Mouse (Mus musculus): Measurements from ENCODE around the gene Eif2b3. TPM values are rescaled to one million over a fixed set of nuclear protein-coding genes. Genes with fewer than 3 reads are reported as not detected.

Eif2b3 gene
- total and polyA plus RNA-seq, 3 experiments: 6.5 to 31.8 (median 28.1) TPM

GRCm38 (mm10) chr4:116991366-116991765, 27.8 kb upstream of the Eif2b3 start:
- H3K4me1 ChIP-seq (ENCODE audit: insufficient read depth, low read depth, low read length): peaks cover 51% of the 10 kb centered on the region
- DNase-seq (ENCODE audit: low spot score): peak; percentile 42
- peaks cover 50% of the 10 kb centered on the region for H3K36me3 ChIP-seq (replicated peaks)
- peaks cover 3% of the 10 kb centered on the region; the same call in 1 of the 2 replicates for H3K27me3 ChIP-seq (ENCODE audit: insufficient read depth, low read length)
- no peak for ATAC-seq (ENCODE audit: extremely low read depth, insufficient number of reproducible peaks, low FRiP score, poor library complexity, severe bottlenecking)
- no peak for TF ChIP-seq POLR2AphosphoS5 (IDR thresholded peaks at IDR 0.05; ENCODE audit: insufficient replicate concordance, low read depth, low read length)
- TF ChIP-seq TAL1 (conservative IDR thresholded peaks at IDR 0.05; ENCODE audit: low read depth, low read length): no peak
- peak; percentile 82 for TF ChIP-seq CTCF (IDR thresholded peaks at IDR 0.05; ENCODE audit: low read depth, low read length)
- TF ChIP-seq GATA1 (IDR thresholded peaks at IDR 0.05; ENCODE audit: borderline replicate concordance, low read length): no peak
- no peak overlapping the region for H3K4me3 ChIP-seq (ENCODE audit: low read depth, low read length)
- no peaks in the 10 kb centered on the region for H3K9me3 ChIP-seq (replicated peaks)

GRCm38 (mm10) chr4:116993672-116994621, 25.3 kb upstream of the Eif2b3 start, which contains the start of gene Urod:
Urod (minus strand) TSS chr4:116994413.
- no peaks in the 10 kb centered on the region for H3K9me3 ChIP-seq (replicated peaks)
- peaks cover 53% of the 10 kb centered on the region for H3K4me1 ChIP-seq (ENCODE audit: insufficient read depth, low read depth, low read length)
- H3K36me3 ChIP-seq (replicated peaks): peaks cover 64% of the 10 kb centered on the region
- DNase-seq (ENCODE audit: low spot score): peak; percentile 83
- peak within 1 kb of the TSS; percentile 96 for H3K4me3 ChIP-seq (ENCODE audit: low read depth, low read length)
- no peaks in the 10 kb centered on the region for H3K27me3 ChIP-seq (ENCODE audit: insufficient read depth, low read length)
- peak; percentile 85 for ATAC-seq (ENCODE audit: extremely low read depth, insufficient number of reproducible peaks, low FRiP score, poor library complexity, severe bottlenecking)
- TF ChIP-seq POLR2AphosphoS5 (IDR thresholded peaks at IDR 0.05; ENCODE audit: insufficient replicate concordance, low read depth, low read length) (no peak), CTCF (IDR thresholded peaks at IDR 0.05; ENCODE audit: low read depth, low read length) (no peak), TAL1 (conservative IDR thresholded peaks at IDR 0.05; ENCODE audit: low read depth, low read length) (peak; percentile 64; the same call in 1 of the 2 replicates)

GRCm38 (mm10) chr4:116995131-116995797, 23.9 kb upstream of the Eif2b3 start, which contains the start of gene Hectd3:
Hectd3 (plus strand) TSS chr4:116995317.
- ATAC-seq (ENCODE audit: extremely low read depth, insufficient number of reproducible peaks, low FRiP score, poor library complexity, severe bottlenecking) (no peak), DNase-seq (ENCODE audit: low spot score) (peak; percentile 83)
- Histone ChIP-seq H3K27me3 (ENCODE audit: insufficient read depth, low read length) (no peaks in the 10 kb centered on the region), H3K9me3 (replicated peaks) (no peaks in the 10 kb centered on the region), H3K36me3 (replicated peaks) (peaks cover 66% of the 10 kb centered on the region), H3K4me1 (ENCODE audit: insufficient read depth, low read depth, low read length) (peaks cover 50% of the 10 kb centered on the region), H3K4me3 (ENCODE audit: low read depth, low read length) (peak within 1 kb of the TSS; percentile 96)
- TF ChIP-seq CTCF (IDR thresholded peaks at IDR 0.05; ENCODE audit: low read depth, low read length): no peak
- no peak for TF ChIP-seq TAL1 (conservative IDR thresholded peaks at IDR 0.05; ENCODE audit: low read depth, low read length)
- TF ChIP-seq GATA2 (IDR thresholded peaks at IDR 0.05; ENCODE audit: borderline replicate concordance, low read depth, low read length): no peak
- TF ChIP-seq POLR2AphosphoS5 (IDR thresholded peaks at IDR 0.05; ENCODE audit: insufficient replicate concordance, low read depth, low read length): no peak
- no peak for TF ChIP-seq GATA1 (IDR thresholded peaks at IDR 0.05; ENCODE audit: borderline replicate concordance, low read length)

GRCm38 (mm10) chr4:116995798-116996135, 23.4 kb upstream of the Eif2b3 start:
- H3K9me3 ChIP-seq (replicated peaks): no peaks in the 10 kb centered on the region
- H3K36me3 ChIP-seq (replicated peaks): peaks cover 66% of the 10 kb centered on the region
- H3K4me1 ChIP-seq (ENCODE audit: insufficient read depth, low read depth, low read length): peaks cover 48% of the 10 kb centered on the region
- ATAC-seq (ENCODE audit: extremely low read depth, insufficient number of reproducible peaks, low FRiP score, poor library complexity, severe bottlenecking) (no peak), DNase-seq (ENCODE audit: low spot score) (peak; percentile 47)
- H3K4me3 ChIP-seq (ENCODE audit: low read depth, low read length): peak overlapping the region; percentile 96
- TF ChIP-seq GATA2 (IDR thresholded peaks at IDR 0.05; ENCODE audit: borderline replicate concordance, low read depth, low read length): no peak
- TF ChIP-seq GATA1 (IDR thresholded peaks at IDR 0.05; ENCODE audit: borderline replicate concordance, low read length): no peak
- TF ChIP-seq TAL1 (conservative IDR thresholded peaks at IDR 0.05; ENCODE audit: low read depth, low read length): no peak
- TF ChIP-seq CTCF (IDR thresholded peaks at IDR 0.05; ENCODE audit: low read depth, low read length): no peak
- TF ChIP-seq POLR2AphosphoS5 (IDR thresholded peaks at IDR 0.05; ENCODE audit: insufficient replicate concordance, low read depth, low read length): no peak
- no peaks in the 10 kb centered on the region for H3K27me3 ChIP-seq (ENCODE audit: insufficient read depth, low read length)

GRCm38 (mm10) chr4:116999513-117000154, 19.6 kb upstream of the Eif2b3 start:
- Histone ChIP-seq H3K9me3 (replicated peaks) (no peaks in the 10 kb centered on the region), H3K4me1 (ENCODE audit: insufficient read depth, low read depth, low read length) (peaks cover 24% of the 10 kb centered on the region), H3K36me3 (replicated peaks) (peaks cover 78% of the 10 kb centered on the region), H3K4me3 (ENCODE audit: low read depth, low read length) (no peak overlapping the region), H3K27me3 (ENCODE audit: insufficient read depth, low read length) (no peaks in the 10 kb centered on the region)
- ATAC-seq (ENCODE audit: extremely low read depth, insufficient number of reproducible peaks, low FRiP score, poor library complexity, severe bottlenecking): no peak
- TF ChIP-seq GATA1 (IDR thresholded peaks at IDR 0.05; ENCODE audit: borderline replicate concordance, low read length): no peak
- TF ChIP-seq GATA2 (IDR thresholded peaks at IDR 0.05; ENCODE audit: borderline replicate concordance, low read depth, low read length): no peak
- TF ChIP-seq TAL1 (conservative IDR thresholded peaks at IDR 0.05; ENCODE audit: low read depth, low read length): no peak
- TF ChIP-seq POLR2AphosphoS5 (IDR thresholded peaks at IDR 0.05; ENCODE audit: insufficient replicate concordance, low read depth, low read length): no peak
- TF ChIP-seq CTCF (IDR thresholded peaks at IDR 0.05; ENCODE audit: low read depth, low read length): no peak
- no peak for DNase-seq (ENCODE audit: low spot score)

Measured in G1E (cell line).